9 mouse cellular contexts compared by ENCODE assay signal in the genomic region with DNA sequence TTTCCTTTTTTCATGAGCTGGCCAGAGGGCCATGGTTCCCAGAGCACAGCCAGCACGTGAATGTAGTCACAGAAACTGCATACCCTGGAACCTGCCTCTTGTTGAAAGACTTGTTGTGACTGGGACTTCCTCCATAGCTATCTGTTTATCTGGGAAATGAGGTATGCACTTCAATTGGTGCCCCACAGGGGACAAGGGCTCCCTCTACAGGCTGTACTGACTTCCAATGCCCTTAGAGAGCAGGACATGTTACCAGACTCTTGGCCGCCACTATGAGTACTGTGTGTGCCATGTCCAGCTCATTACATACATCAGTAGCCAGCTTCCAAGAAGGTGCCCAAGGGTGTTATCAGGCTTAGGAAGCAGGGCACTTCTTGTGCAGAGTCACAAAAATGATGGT. TPM values are rescaled to one million over a fixed set of nuclear protein-coding genes. Genes with fewer than 3 reads are reported as not detected.
DNase-seq lines count a peak whose midpoint lies in the region; ATAC-seq and TF ChIP-seq lines count a peak whose summit lies in the region.
"Had no signal": no experiment of that assay in that cellular context is flagged by ENCODE, and none has a peak within 500 bp of the region (broad histone marks: within the 10 kb centered on the region; RNA-seq: fewer than 3 reads in every experiment).

No protein-coding gene starts in this region.

- TF ChIP-seq CTCF in cortical plate, adult 2 months (IDR thresholded peaks at IDR 0.05; ENCODE audit: extremely low read depth, insufficient read depth, low read length): peak; percentile 52

- no peak for DNase-seq in frontal cortex, postnatal 10 days (ENCODE audit: low spot score in 2 of 2)
- peak; percentile 46 for DNase-seq in right cerebral cortex, adult 18-20 months
- DNase-seq in right cerebral cortex, postnatal 10 days (ENCODE audit: low spot score in 2 of 2): no peak
- DNase-seq in ovary, adult 18-20 months (ENCODE audit: low spot score): no peak
- no peak for DNase-seq in gastrocnemius, postnatal 25 days

- no peak overlapping the region for H3K27ac ChIP-seq in cortical plate, adult 2 months (ENCODE audit: insufficient read depth, low read length)
- H3K27ac ChIP-seq: heart, embryonic 13.5 days had no signal

- H3K4me1 ChIP-seq in cortical plate, adult 2 months (ENCODE audit: control insufficient read depth, insufficient read depth, low read length): no peaks in the 10 kb centered on the region

- no peak overlapping the region for H3K4me3 ChIP-seq in cortical plate, adult 2 months (ENCODE audit: insufficient read depth, low read length)
- H3K4me3 ChIP-seq: heart, embryonic 13.5 days had no signal

- ATAC-seq in frontal cortex, adult (ENCODE audit: low TSS enrichment): peak; percentile 48
- peak; percentile 16; the same call in 1 of the 2 replicates for ATAC-seq in neutrophil, adult 5-6 weeks (ENCODE audit: extremely low read depth, insufficient number of reproducible peaks, low FRiP score, poor library complexity, severe bottlenecking)

- no peak for TF ChIP-seq POLR2A in cortical plate, adult 2 months (IDR thresholded peaks at IDR 0.05; ENCODE audit: extremely low read depth, insufficient read depth, low read length)

RNA-seq across cellular contexts. Expression of gene Ajm1, which starts 10.3 kb away (rescaled TPM):
- 115 and 125 TPM in 2 replicates for polyA plus RNA-seq in cortical plate, adult 2 months (2012; rRNA removed)
- 0.25 TPM in 1 of 2 replicates, not detected in the other for total RNA-seq in neutrophil, adult 5-6 weeks (2017)
- not detected for total RNA-seq in gastrocnemius, postnatal 25 days (2021)

RNA-seq across cellular contexts. Expression of gene Rabl6, which starts 16.5 kb away (rescaled TPM):
- 158 and 162 TPM in 2 replicates for polyA plus RNA-seq in cortical plate, adult 2 months (2012; rRNA removed)
- 44.4 and 65.6 TPM in 2 replicates for total RNA-seq in neutrophil, adult 5-6 weeks (2017)
- 10 to 100 TPM; 63.5 to 67.8 TPM for total RNA-seq in gastrocnemius, postnatal 25 days (2021)

RNA-seq across cellular contexts. Expression of gene Phpt1, which starts 16.8 kb away (rescaled TPM):
- 123 and 129 TPM in 2 replicates for polyA plus RNA-seq in cortical plate, adult 2 months (2012; rRNA removed)
- 0.61 and 1.5 TPM in 2 replicates for total RNA-seq in neutrophil, adult 5-6 weeks (2017)
- 10 to 100 TPM; 50.1 to 53.7 TPM for total RNA-seq in gastrocnemius, postnatal 25 days (2021)

RNA-seq across cellular contexts. Expression of gene Mamdc4, which starts 17.2 kb away (rescaled TPM):
- polyA plus RNA-seq in cortical plate, adult 2 months (2012; rRNA removed): 1.1 and 1.2 TPM in 2 replicates
- 4.5 and 5.4 TPM in 2 replicates for total RNA-seq in neutrophil, adult 5-6 weeks (2017)
- 1 to 10 TPM; 1.7 to 3.2 TPM for total RNA-seq in gastrocnemius, postnatal 25 days (2021)

RNA-seq across cellular contexts. Expression of gene Ccdc183, which starts 25.6 kb away (rescaled TPM):
- 0.02 TPM in 1 of 2 replicates, not detected in the other for polyA plus RNA-seq in cortical plate, adult 2 months (2012; rRNA removed)
- total RNA-seq in neutrophil, adult 5-6 weeks (2017): not detected in 2 replicates
- not detected for total RNA-seq in gastrocnemius, postnatal 25 days (2021)

Comparison
In these comparisons a context has a peak if more than half of its experiments do, and no peak if none do; other contexts are left out.
1. RNA of gene Phpt1, which starts 16.8 kb away (total RNA-seq): 50.1 to 53.7 TPM in gastrocnemius, postnatal 25 days; 0.61 to 1.5 TPM in neutrophil, adult 5-6 weeks; every median in the first group is over 10 times any median in the second.